Mouse (Mus musculus): ENCODE measurements around the gene 4930512M02Rik. TPM values are rescaled to one million over a fixed set of nuclear protein-coding genes. Genes with fewer than 3 reads are reported as not detected.

Gene 4930512M02Rik
- polyA plus RNA-seq, 1 experiment from 2014 or later: not detected

DNA sequence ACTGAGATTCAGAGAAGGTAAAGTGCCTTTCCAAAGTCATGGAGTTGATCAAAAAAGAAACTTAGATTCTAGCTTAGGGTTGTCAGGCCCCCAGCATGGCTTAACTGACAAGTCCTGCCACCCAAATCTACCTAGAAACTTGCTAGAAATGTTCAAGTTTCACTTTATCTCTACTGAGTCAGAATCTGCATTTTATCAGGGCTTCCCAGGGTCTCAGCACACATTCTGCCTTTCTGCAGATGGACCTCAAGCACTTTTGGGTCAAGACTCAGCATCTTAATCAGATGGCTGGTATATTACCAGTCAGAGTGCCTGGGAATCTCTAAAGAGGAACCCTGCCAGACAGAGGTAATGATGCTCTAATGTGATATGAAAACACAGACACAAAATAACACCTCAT lies 56.9 kb downstream of the 4930512M02Rik start:
- ATAC-seq (ENCODE audit: insufficient read depth, low FRiP score): no peak
- no peak overlapping the region for H3K4me2 ChIP-seq (ENCODE audit: low read depth, low read length)
- no peak overlapping the region for H3K27ac ChIP-seq (ENCODE audit: low read length)

DNA sequence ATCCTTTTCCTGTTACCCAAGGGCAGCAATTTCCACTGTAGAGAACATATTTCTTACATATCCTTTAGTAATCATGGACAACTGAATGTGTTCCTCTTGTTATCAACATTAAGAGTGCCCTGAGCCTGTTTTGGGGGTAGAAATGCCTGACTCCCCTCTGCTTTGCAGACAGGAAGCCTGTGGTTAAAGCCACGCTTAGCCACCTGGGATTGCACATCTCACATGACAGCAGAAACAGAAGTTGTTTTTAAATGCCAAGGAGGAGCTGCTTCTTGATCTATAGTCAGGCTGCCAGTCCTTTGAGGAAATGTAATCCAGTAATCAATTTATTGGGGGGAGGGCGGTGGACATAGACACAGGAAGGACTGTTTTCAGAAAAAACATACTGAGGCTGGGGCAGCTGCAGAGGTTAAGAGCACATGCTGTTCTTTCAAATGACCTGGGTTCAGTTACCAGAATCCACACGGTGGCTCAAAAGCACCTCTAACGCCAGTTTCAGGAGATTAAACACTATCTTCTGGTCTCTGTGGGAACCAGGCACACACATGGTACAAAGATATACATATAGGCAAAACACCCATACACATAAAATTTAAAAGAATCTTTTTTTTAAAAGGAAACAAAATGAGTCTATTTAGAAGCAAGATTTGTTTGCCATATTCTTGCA lies 58.0 kb downstream of the 4930512M02Rik start:
- no peaks in the 10 kb centered on the region for H3K4me1 ChIP-seq (ENCODE audit: control insufficient read depth, insufficient read depth, low read length)
- H3K9ac ChIP-seq (ENCODE audit: low read length): no peak overlapping the region
- no peak overlapping the region for H3K27ac ChIP-seq (ENCODE audit: low read length)
- no peak overlapping the region for H3K4me2 ChIP-seq (ENCODE audit: low read depth, low read length)
- no peaks in the 10 kb centered on the region for H3K9me3 ChIP-seq (replicated peaks; ENCODE audit: control insufficient read depth, low read length)
- ATAC-seq (ENCODE audit: insufficient read depth, low FRiP score): no peak
- no peak overlapping the region for H3K4me3 ChIP-seq (replicated peaks; ENCODE audit: low read length)
- no peaks in the 10 kb centered on the region for H3K36me3 ChIP-seq (ENCODE audit: control insufficient read depth, insufficient read depth, low read length)
- H3K27me3 ChIP-seq (ENCODE audit: control insufficient read depth, insufficient read depth, low read length): no peaks in the 10 kb centered on the region
- WGBS: 46% methylated on average over 4 of the region's 4 CpGs

More for the DNA sequence above, 56.9 kb downstream of the 4930512M02Rik start:
- Histone ChIP-seq H3K9ac (ENCODE audit: low read length) (no peak overlapping the region), H3K27me3 (ENCODE audit: control insufficient read depth, insufficient read depth, low read length) (no peaks in the 10 kb centered on the region), H3K36me3 (ENCODE audit: control insufficient read depth, insufficient read depth, low read length) (no peaks in the 10 kb centered on the region), H3K4me3 (replicated peaks; ENCODE audit: low read length) (no peak overlapping the region), H3K9me3 (replicated peaks; ENCODE audit: control insufficient read depth, low read length) (no peaks in the 10 kb centered on the region), H3K4me1 (ENCODE audit: control insufficient read depth, insufficient read depth, low read length) (no peaks in the 10 kb centered on the region)

DNA sequence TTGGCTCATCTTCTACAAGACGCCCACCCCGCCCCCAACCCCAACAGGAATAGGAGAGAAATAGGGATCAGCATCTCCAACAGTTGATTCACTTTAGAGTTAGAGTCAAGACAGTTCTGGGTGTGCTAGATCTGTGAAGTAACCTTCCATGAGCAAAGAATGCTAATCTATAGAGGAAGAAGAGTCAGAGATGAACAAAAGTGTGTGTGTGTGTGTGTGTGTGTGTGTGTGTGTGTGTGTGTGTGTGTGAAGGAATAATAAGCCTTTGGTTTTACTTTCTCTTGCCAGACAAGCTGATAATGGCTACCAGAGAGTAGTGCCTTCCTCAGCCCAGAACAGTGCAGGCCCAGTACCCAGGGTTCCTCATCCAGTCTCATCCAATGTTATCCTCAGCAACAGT lies 59.6 kb downstream of the 4930512M02Rik start:
- Histone ChIP-seq H3K9ac (ENCODE audit: low read length) (no peak overlapping the region), H3K27ac (ENCODE audit: low read length) (no peak overlapping the region), H3K4me1 (ENCODE audit: control insufficient read depth, insufficient read depth, low read length) (no peaks in the 10 kb centered on the region), H3K4me2 (ENCODE audit: low read depth, low read length) (no peak overlapping the region), H3K36me3 (ENCODE audit: control insufficient read depth, insufficient read depth, low read length) (no peaks in the 10 kb centered on the region), H3K27me3 (ENCODE audit: control insufficient read depth, insufficient read depth, low read length) (no peaks in the 10 kb centered on the region), H3K9me3 (replicated peaks; ENCODE audit: control insufficient read depth, low read length) (no peaks in the 10 kb centered on the region), H3K4me3 (replicated peaks; ENCODE audit: low read length) (no peak overlapping the region)
- WGBS: 81% methylated on average over 2 of the region's 2 CpGs
- ATAC-seq (ENCODE audit: insufficient read depth, low FRiP score): no peak

DNA sequence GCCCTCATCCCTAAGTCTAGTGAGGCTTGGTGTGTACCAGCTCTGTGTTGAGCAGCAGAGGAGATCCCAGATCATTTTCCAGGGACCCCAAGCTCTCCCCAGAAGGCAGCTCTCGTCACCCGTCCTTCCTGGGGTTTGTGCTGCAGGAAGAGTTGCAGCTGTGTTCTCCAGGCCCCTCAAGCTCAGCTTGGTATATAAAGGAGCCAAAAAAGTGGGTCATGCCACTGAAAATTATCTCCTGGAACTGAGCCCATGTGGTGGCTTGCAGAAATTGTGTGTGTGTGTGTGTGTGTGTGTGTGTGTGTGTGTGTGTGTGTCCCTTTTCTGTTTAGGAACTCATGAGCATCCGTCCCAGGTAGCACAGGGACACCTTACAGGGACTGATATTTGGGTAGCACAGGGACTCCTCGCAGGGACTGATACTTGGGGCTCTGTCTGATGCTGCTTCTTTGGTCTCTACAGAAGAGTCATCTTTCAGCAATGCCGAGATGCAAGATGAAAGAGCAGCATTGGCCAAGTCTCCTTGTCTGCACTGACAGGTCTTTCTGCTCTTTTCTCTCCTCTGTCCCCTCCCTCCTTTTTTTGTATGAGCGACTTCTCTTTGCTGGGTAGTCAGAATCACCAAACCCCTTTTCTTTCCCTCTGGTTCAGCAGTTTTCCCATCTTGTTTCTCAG lies 62.4 kb downstream of the 4930512M02Rik start:
- Histone ChIP-seq H3K4me1 (ENCODE audit: control insufficient read depth, insufficient read depth, low read length) (no peaks in the 10 kb centered on the region), H3K9me3 (replicated peaks; ENCODE audit: control insufficient read depth, low read length) (no peaks in the 10 kb centered on the region), H3K4me2 (ENCODE audit: low read depth, low read length) (no peak overlapping the region), H3K27ac (ENCODE audit: low read length) (no peak overlapping the region), H3K4me3 (replicated peaks; ENCODE audit: low read length) (no peak overlapping the region), H3K36me3 (ENCODE audit: control insufficient read depth, insufficient read depth, low read length) (no peaks in the 10 kb centered on the region), H3K27me3 (ENCODE audit: control insufficient read depth, insufficient read depth, low read length) (no peaks in the 10 kb centered on the region), H3K9ac (ENCODE audit: low read length) (no peak overlapping the region)
- 68% methylated on average over 6 of the region's 6 CpGs for WGBS
- no peak for ATAC-seq (ENCODE audit: insufficient read depth, low FRiP score)

DNA sequence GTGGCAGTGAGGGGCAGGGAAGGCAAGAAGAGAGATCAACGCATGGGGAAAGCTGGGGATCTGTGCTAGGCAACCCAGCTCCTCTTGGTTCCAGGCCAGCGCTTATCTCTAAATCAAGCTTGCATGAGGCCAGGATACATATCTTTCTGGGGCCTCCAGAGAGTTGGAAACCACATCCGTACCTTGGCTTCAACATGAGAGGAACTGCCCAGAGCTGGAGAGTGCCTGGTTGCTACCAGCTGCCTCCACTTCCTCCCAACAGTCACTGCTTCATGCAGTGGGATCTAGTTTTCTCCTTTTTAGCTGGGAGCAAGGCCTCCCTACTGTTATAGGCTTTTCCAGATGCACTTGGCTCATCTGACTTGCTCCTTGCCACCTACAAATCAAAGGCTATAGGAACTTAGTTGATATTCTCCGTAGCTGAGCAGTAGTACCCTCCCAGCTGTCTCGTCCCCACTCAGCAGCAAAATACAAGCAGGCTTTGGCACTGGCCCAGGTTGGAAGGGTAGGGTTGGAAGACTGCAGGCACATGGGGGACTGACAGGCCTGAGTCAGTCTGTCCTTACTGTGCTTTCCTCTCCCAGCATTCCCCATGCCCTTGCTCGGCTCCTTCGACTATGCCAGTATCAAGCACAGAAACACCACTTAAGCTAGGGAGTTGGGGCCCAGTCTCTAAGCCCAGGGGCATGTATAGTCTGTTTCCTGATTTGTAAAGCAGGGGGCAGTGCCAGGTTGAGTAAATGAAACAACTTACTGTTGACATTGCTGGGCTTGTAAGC lies 63.2 kb downstream of the 4930512M02Rik start:
- no peak overlapping the region for H3K4me3 ChIP-seq (replicated peaks; ENCODE audit: low read length)
- no peaks in the 10 kb centered on the region for H3K36me3 ChIP-seq (ENCODE audit: control insufficient read depth, insufficient read depth, low read length)
- H3K4me2 ChIP-seq (ENCODE audit: low read depth, low read length): no peak overlapping the region
- H3K9me3 ChIP-seq (replicated peaks; ENCODE audit: control insufficient read depth, low read length): no peaks in the 10 kb centered on the region
- H3K27me3 ChIP-seq (ENCODE audit: control insufficient read depth, insufficient read depth, low read length): no peaks in the 10 kb centered on the region
- no peaks in the 10 kb centered on the region for H3K4me1 ChIP-seq (ENCODE audit: control insufficient read depth, insufficient read depth, low read length)
- WGBS: 68% methylated on average over 7 of the region's 7 CpGs
- H3K9ac ChIP-seq (ENCODE audit: low read length): no peak overlapping the region
- no peak overlapping the region for H3K27ac ChIP-seq (ENCODE audit: low read length)
- ATAC-seq (ENCODE audit: insufficient read depth, low FRiP score): no peak

DNA sequence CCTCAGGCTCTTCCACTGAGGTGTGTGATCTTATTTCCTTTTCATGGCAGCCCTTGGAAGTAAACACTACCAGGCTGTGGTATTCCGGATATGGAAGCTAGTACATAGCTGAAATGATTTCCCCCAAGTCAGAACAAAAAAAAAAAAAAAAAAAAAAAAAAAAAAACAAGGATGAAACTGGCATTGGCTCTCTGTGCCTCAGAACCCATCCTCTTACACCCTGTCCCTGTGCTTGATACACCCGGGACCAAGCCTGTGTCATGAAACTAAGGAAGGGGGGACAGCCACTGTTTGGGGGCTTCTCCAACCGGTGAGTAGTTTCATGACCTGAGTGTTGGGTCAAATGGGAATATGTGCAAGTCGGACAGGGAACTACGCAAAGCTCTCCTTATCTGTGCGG lies 66.5 kb downstream of the 4930512M02Rik start:
- Histone ChIP-seq H3K4me2 (ENCODE audit: low read depth, low read length) (no peak overlapping the region), H3K27me3 (ENCODE audit: control insufficient read depth, insufficient read depth, low read length) (no peaks in the 10 kb centered on the region), H3K4me3 (replicated peaks; ENCODE audit: low read length) (no peak overlapping the region), H3K9ac (ENCODE audit: low read length) (no peak overlapping the region), H3K4me1 (ENCODE audit: control insufficient read depth, insufficient read depth, low read length) (no peaks in the 10 kb centered on the region), H3K9me3 (replicated peaks; ENCODE audit: control insufficient read depth, low read length) (no peaks in the 10 kb centered on the region), H3K36me3 (ENCODE audit: control insufficient read depth, insufficient read depth, low read length) (no peaks in the 10 kb centered on the region), H3K27ac (ENCODE audit: low read length) (no peak overlapping the region)
- ATAC-seq (ENCODE audit: insufficient read depth, low FRiP score): no peak
- 75% methylated on average over 6 of the region's 6 CpGs for WGBS

DNA sequence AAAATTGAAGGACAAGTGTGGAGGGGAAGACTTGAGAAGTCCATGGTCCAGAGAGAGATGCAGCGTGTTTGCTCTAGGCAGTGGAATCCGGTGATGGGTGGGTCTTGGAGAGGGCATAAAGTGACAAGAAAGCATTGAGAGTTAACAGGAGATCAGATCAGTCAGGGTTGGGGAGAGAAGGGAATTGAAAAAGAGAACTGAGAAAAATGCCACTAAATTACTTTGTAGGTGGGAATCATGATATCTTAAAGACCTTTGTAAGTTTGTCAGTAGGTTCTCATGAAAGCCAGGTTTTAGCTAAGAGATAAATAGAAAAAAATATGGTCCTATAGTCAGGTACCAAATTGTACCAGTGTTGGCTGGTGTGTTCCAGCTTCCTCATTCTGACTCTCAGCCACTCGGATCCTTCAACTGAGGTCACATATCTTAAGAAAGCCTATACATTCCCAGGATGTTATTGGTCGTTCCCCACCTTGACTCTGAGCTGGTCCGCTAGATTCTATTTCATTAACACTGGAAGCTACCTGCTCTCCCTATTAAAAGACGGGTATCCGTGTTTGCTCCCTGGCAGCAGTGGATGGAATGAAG lies 68.4 kb downstream of the 4930512M02Rik start:
- H3K27me3 ChIP-seq (ENCODE audit: control insufficient read depth, insufficient read depth, low read length): no peaks in the 10 kb centered on the region
- no peak for ATAC-seq (ENCODE audit: insufficient read depth, low FRiP score)
- WGBS: 78% methylated on average over 7 of the region's 7 CpGs
- no peak overlapping the region for H3K4me3 ChIP-seq (replicated peaks; ENCODE audit: low read length)
- no peaks in the 10 kb centered on the region for H3K4me1 ChIP-seq (ENCODE audit: control insufficient read depth, insufficient read depth, low read length)
- no peaks in the 10 kb centered on the region for H3K36me3 ChIP-seq (ENCODE audit: control insufficient read depth, insufficient read depth, low read length)
- no peak overlapping the region for H3K9ac ChIP-seq (ENCODE audit: low read length)
- H3K4me2 ChIP-seq (ENCODE audit: low read depth, low read length): no peak overlapping the region
- no peak overlapping the region for H3K27ac ChIP-seq (ENCODE audit: low read length)
- H3K9me3 ChIP-seq (replicated peaks; ENCODE audit: control insufficient read depth, low read length): no peaks in the 10 kb centered on the region

DNA sequence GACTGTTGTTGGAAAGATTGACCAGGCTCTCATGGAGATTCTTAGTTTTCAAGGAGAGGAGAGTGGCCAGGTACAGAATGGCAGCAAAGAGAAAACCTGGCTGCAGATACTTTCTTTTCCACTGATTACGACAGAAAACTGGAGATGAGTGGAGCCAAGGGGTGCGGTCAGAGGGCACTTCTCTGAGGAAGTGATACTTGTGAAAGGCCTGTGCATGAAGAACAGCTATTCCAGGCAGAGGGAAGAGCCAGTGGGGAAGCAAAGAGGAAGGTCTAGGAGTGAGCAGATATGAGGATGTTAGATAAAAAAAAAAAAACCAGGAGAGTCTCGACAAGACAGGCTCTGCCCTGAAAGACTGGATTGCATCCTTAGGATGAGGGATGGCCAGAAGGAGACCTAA lies 69.0 kb downstream of the 4930512M02Rik start:
- Histone ChIP-seq H3K9me3 (replicated peaks; ENCODE audit: control insufficient read depth, low read length) (no peaks in the 10 kb centered on the region), H3K9ac (ENCODE audit: low read length) (no peak overlapping the region), H3K36me3 (ENCODE audit: control insufficient read depth, insufficient read depth, low read length) (no peaks in the 10 kb centered on the region), H3K4me1 (ENCODE audit: control insufficient read depth, insufficient read depth, low read length) (no peaks in the 10 kb centered on the region), H3K4me2 (ENCODE audit: low read depth, low read length) (no peak overlapping the region), H3K27ac (ENCODE audit: low read length) (no peak overlapping the region), H3K4me3 (replicated peaks; ENCODE audit: low read length) (no peak overlapping the region), H3K27me3 (ENCODE audit: control insufficient read depth, insufficient read depth, low read length) (no peaks in the 10 kb centered on the region)
- ATAC-seq (ENCODE audit: insufficient read depth, low FRiP score): no peak
- 72% methylated on average over 3 of the region's 3 CpGs for WGBS
